Mouse (Mus musculus): Measurements from ENCODE around the gene Smcp. TPM values are rescaled to one million over a fixed set of nuclear protein-coding genes. Genes with fewer than 3 reads are reported as not detected.

The Smcp gene
- total RNA-seq, 1 experiment from 2014 or later = not detected

Other genes with a start within 250 kb of the Smcp start
- not detected in 2 replicates for gene Sprr2d, start 249.9 kb downstream of the Smcp start, total RNA-seq (2017)
- not detected in 2 replicates for gene Sprr2e, start 236.9 kb downstream of the Smcp start, total RNA-seq (2017)
- not detected in 2 replicates for gene Sprr2f, start 223.8 kb downstream of the Smcp start, total RNA-seq (2017)
- gene Sprr2h, start 203.3 kb downstream of the Smcp start, total RNA-seq (2017) = not detected in 2 replicates
- gene Sprr2i, start 181.0 kb downstream of the Smcp start, total RNA-seq (2017) = not detected in 2 replicates
- not detected in 2 replicates for gene Sprr2j-ps, start 170.9 kb downstream of the Smcp start, total RNA-seq (2017)
- gene Gm9774, start 159.6 kb downstream of the Smcp start, total RNA-seq (2017) = 3.0 and 5.6 TPM in 2 replicates
- gene Sprr2k, start 156.4 kb downstream of the Smcp start, total RNA-seq (2017) = not detected in 2 replicates
- gene Sprr1b, start 150.2 kb downstream of the Smcp start, total RNA-seq (2017) = not detected in 2 replicates
- not detected in 2 replicates for gene Sprr3, start 130.3 kb downstream of the Smcp start, total RNA-seq (2017)
- gene Sprr1a, start 103.1 kb downstream of the Smcp start, total RNA-seq (2017) = not detected in 2 replicates
- gene Sprr4, start 88.5 kb downstream of the Smcp start, total RNA-seq (2017) = not detected in 2 replicates
- gene 2310046K23Rik, start 54.5 kb downstream of the Smcp start, total RNA-seq (2017) = not detected in 2 replicates
- not detected in 2 replicates for gene Ivl, start 15.3 kb downstream of the Smcp start, total RNA-seq (2017)
- not detected in 2 replicates for gene 2210017I01Rik, start 18.5 kb upstream of the Smcp start, total RNA-seq (2017)
- not detected in 2 replicates for gene Lce6a, start 32.7 kb upstream of the Smcp start, total RNA-seq (2017)
- gene Lce1a1, start 59.3 kb upstream of the Smcp start, total RNA-seq (2017) = not detected in 2 replicates
- gene Lce1b, start 67.9 kb upstream of the Smcp start, total RNA-seq (2017) = not detected in 2 replicates
- not detected in 2 replicates for gene Lce1a2, start 81.3 kb upstream of the Smcp start, total RNA-seq (2017)
- not detected in 2 replicates for gene Lce1c, start 90.2 kb upstream of the Smcp start, total RNA-seq (2017)
- gene Lce1d, start 98.2 kb upstream of the Smcp start, total RNA-seq (2017) = not detected in 2 replicates
- gene Lce1e, start 120.1 kb upstream of the Smcp start, total RNA-seq (2017) = not detected in 2 replicates
- gene Lce1f, start 131.4 kb upstream of the Smcp start, total RNA-seq (2017) = not detected in 2 replicates
- gene Gm38119, start 150.1 kb upstream of the Smcp start, total RNA-seq (2017) = not detected in 2 replicates
- gene Lce1g, start 163.3 kb upstream of the Smcp start, total RNA-seq (2017) = not detected in 2 replicates
- gene Lce1h, start 176.1 kb upstream of the Smcp start, total RNA-seq (2017) = not detected in 2 replicates
- not detected in 2 replicates for gene Lce1i, start 189.9 kb upstream of the Smcp start, total RNA-seq (2017)
- not detected in 2 replicates for gene Lce1j, start 201.5 kb upstream of the Smcp start, total RNA-seq (2017)
- not detected in 2 replicates for gene Lce1k, start 218.9 kb upstream of the Smcp start, total RNA-seq (2017)
- not detected in 2 replicates for gene Kprp, start 238.2 kb upstream of the Smcp start, total RNA-seq (2017)

Data from common myeloid progenitor, adult 5-6 weeks (primary cell).